ENCODE assay signal across 14 mouse cellular contexts in genomic region chr2:132717537-132717912, GRCm38 (mm10).
"Had no signal": no experiment of that assay in that cellular context is flagged by ENCODE, and none has a peak within 500 bp of the region (broad histone marks: within the 10 kb centered on the region; RNA-seq: fewer than 3 reads in every experiment).

No protein-coding gene starts in this region.

- H3K27ac ChIP-seq: limb, embryonic 12.5 days; liver, embryonic 13.5 days; lung, embryonic 15.5 days; macrophage; midbrain, embryonic 12.5 days; stomach, postnatal 0 days had no signal

- H3K4me3 ChIP-seq: limb, embryonic 12.5 days; liver, embryonic 13.5 days; lung, embryonic 15.5 days; megakaryocyte, embryonic 14.5 days; midbrain, embryonic 12.5 days had no signal

- DNase-seq: kidney, adult 18-20 months; kidney, postnatal 14 days; liver; liver, embryonic 13.5 days; liver, postnatal 0 days; lung, postnatal 14 days; thymus, adult 18-20 months; thymus, postnatal 14 days had no signal
